Mouse (Mus musculus) megakaryocyte, embryonic 14.5 days (primary cell): ENCODE results near the gene Gm17651.

Source experiments
- FLI1 ChIP-seq: IDR thresholded peaks from 2 replicates; pipeline ENCODE4 v1.6.1; 2012; ENCODE audit warnings: low read length, inconsistent platforms, mixed read lengths
- GATA1 ChIP-seq: IDR thresholded peaks from 3 replicates; pipeline ENCODE4 v1.6.1; 2012; ENCODE audit warnings: mixed read lengths, low read length, inconsistent platforms, borderline replicate concordance

DNA sequence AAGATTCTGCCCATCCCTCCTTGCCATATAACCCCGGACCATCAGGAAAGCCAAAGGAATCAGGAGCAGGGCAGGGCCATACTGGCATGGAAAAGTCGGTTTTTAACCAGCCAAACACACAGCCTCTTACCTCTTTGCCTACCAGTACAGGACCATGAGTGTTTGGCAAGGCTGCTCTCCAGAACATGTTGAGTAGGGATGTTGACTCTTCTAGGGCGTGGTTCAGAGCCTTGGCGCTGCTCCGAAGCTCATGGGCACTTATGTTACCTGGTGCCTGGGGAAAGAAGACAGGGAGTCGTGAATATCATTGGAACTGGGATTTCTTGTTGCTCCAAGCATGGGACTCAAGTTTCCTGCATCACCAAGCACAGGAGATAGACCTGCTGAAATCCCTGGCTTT is 19.3 kb upstream of the Gm17651 start:
- TF ChIP-seq GATA1 = no peak
- no peak for TF ChIP-seq FLI1
